Mouse (Mus musculus) lung, postnatal 25 days (tissue): ENCODE data around the gene Necab2.

Source experiments
- DNase-seq: peaks from one replicate; pipeline ENCODE4 v3.0.0; 2022; ENCODE audit warnings: low spot score

Necab2 gene

DNA sequence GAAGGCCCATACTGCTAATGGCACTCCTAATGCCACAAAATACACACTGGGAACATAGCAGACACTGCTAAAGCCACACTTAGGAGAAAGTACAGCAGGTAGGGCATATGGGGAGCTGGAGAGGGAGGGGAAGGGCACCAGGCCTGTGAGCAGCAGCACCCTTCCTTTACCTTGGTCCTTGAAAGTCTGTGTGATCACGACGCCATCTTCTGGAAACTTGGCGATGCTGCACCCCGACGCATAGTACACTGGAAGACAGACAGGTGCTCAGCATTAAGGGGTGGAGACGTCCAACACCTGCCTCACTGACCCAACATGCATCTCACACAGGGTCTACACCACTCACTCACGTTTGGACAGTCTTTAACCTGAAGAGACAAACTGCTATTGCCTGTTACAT is 73.6 kb downstream of the Necab2 start:
- no peak for DNase-seq
